Mouse (Mus musculus) C2C12 (cell line): ENCODE data around the gene Hist1h1a.

Experiments used
- CEBPB ChIP-seq: IDR thresholded peaks from one replicate; pipeline ENCODE4 v1.6.1; 2011; ENCODE audit warnings: low read depth, mild to moderate bottlenecking, control low read depth, moderate library complexity
- CTCF ChIP-seq: IDR thresholded peaks from one replicate; pipeline ENCODE4 v1.5.1; 2011; ENCODE audit not compliant: control insufficient read depth, insufficient read depth, insufficient read length
- FOSL1 ChIP-seq: IDR thresholded peaks from one replicate; pipeline ENCODE4 v1.8.0; 2011; ENCODE audit warnings: mild to moderate bottlenecking, low read length; ENCODE audit not compliant: poor library complexity, insufficient read depth, severe bottlenecking
- MAX ChIP-seq: IDR thresholded peaks from one replicate; pipeline ENCODE4 v1.6.1; 2011; ENCODE audit warnings: mild to moderate bottlenecking, control low read depth
- MYOD1 ChIP-seq: IDR thresholded peaks from one replicate; pipeline ENCODE4 v1.6.1; 2011; ENCODE audit warnings: low read depth; ENCODE audit not compliant: control insufficient read depth, insufficient read length
- MYOG ChIP-seq: IDR thresholded peaks from one replicate; pipeline ENCODE4 v1.6.1; 2011; ENCODE audit not compliant: control insufficient read depth, insufficient read length; ENCODE audit errors: extremely low read depth
- USF1 ChIP-seq: IDR thresholded peaks from one replicate; pipeline ENCODE4 v1.6.1; 2011; ENCODE audit warnings: low read depth, mild to moderate bottlenecking, control low read depth, moderate library complexity

GRCm38 (mm10) chr13:23724239-23724638, 39.2 kb upstream of the Hist1h1a start:
- TF ChIP-seq CTCF (no peak), MAX (no peak), CEBPB (no peak), MYOD1 (no peak), MYOG (no peak), FOSL1 (no peak), USF1 (no peak)
